Mouse (Mus musculus) urinary bladder, postnatal 25 days (tissue): ENCODE results near the gene Cryga.
"Not testable (repeated sequence)": the region's sequence is repeated elsewhere in the genome, so short reads cannot be mapped to it uniquely, and the experiment has no call there.

Source experiments
- DNase-seq: peaks from one replicate; pipeline ENCODE4 v3.0.0; 2022; ENCODE audit warnings: low spot score

The Cryga gene

GRCm38 (mm10) chr1:65090370-65090769, 12.8 kb downstream of the Cryga start:
- DNase-seq, result peak; percentile 31

GRCm38 (mm10) chr1:65088567-65089356, 14.4 kb downstream of the Cryga start:
- no peak for DNase-seq

- no peak for DNase-seq
These were observed 21.0 kb downstream of the Cryga start, which contains the start of gene Crygb for GRCm38 (mm10) chr1:65082188-65082587. Gene Crygb (minus strand): TSS chr1:65082288.

GRCm38 (mm10) chr1:65075607-65076006, 27.6 kb downstream of the Cryga start:
- no peak for DNase-seq

GRCm38 (mm10) chr1:65073589-65073988, 29.6 kb downstream of the Cryga start, which contains the start of gene Crygc:
Gene Crygc (minus strand): TSS chr1:65073689.
- no peak for DNase-seq

DNA sequence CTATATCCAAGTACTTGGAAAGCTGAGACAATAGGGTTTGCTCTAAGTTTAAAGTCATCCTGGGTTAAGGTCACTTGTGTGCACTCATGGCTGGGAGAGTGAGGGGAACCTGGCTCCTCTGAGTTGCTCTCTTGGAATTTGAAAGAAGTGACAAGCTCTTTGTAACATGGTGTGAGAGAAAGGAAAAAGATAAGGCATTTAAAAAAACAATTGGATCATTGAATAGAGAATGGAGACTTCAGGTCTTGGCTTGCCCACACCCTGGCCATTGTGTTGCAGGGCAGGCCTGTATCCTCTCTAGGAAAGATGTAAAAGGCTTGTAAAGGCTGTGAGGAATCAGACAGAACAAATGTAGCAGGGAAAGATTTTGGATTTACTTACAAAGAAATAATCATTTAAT, 35.3 kb downstream of the Cryga start:
- DNase-seq, result no peak

- DNase-seq, result no peak
These were observed 39.0 kb downstream of the Cryga start for GRCm38 (mm10) chr1:65064201-65064600.

DNA sequence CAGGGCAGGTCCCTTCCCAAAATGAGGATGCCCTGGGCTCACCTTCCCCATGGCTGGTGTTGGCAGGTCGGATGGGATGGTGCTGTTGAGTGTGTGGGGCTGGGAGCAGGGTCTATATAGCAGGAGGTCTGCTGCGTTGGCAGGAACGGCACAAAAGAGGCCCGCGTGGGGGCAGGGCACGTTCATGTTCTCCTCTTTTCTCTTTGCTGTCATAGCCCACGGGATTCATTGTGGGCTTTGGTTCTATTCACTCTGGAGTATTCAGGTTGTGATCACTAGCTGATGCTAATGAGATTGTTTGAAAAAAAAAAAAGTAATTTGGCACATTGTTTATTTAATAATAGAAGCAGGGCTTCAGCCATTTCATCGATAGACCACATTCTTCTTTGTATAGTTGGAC, 39.8 kb downstream of the Cryga start, which contains the start of gene Crygd:
Gene Crygd (minus strand): TSS at position 101 of the 400 bp plus-strand sequence.
- no peak for DNase-seq

GRCm38 (mm10) chr1:65052140-65052539, 51.0 kb downstream of the Cryga start:
- no peak for DNase-seq

DNA sequence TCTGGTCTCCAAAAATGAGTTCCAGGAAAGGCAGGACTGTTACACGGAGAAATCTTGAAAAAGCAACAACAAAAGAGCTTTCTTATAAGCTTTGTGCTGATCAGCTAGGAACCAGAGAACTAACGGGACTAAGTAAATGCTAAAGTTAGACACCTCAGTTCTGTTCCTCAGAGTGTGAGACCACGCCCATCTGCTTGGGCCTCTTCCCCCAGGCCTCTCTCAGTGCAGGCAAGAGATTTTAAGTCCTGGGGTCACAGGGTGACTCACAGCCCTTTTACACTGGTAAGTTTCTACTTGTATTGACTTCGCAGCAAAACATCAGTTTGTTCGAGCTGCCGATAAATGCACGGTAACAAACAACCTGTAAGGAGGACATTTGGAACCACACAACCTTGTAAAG, 51.5 kb downstream of the Cryga start:
- DNase-seq, result no peak

DNA sequence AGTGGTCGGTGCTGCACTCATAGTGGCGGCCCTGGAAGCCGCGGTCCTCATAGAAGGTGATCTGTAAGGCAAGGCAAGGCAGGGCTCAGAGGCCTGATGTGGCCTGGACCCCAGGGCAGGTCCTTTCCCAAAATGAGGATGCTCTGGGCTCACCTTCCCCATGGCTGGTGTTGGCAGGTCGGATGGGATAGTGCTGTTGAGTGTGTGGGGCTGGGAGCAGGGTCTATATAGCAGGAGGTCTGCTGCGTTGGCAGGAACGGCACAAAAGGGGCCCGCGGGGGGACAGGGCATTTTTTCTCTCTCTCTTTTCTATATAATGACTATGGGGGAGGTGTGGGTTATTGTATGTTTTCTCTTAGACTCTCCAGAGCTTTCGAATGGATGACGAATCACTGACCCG, 52.2 kb downstream of the Cryga start, which contains the start of gene Cryge:
Gene Cryge (minus strand): TSS at position 198 of the 400 bp plus-strand sequence.
- not testable (repeated sequence) for DNase-seq
